Mouse (Mus musculus): Measurements from ENCODE around the gene Sult1c2.
"Not testable (repeated sequence)": the region's sequence is repeated elsewhere in the genome, so short reads cannot be mapped to it uniquely, and the experiment has no call there.

Sult1c2 gene

GRCm38 (mm10) chr17:53846206-53846605 is at the start of gene Sult1c2:
TSS of gene Sult1c2 (minus strand) at chr17:53846339.
- DNase-seq (ENCODE audit: low spot score in 2 of 2): no peak

- not testable (repeated sequence) for DNase-seq (ENCODE audit: low spot score in 2 of 2)
Observed at GRCm38 (mm10) chr17:53879006-53879675, 33.0 kb upstream of the Sult1c2 start.

GRCm38 (mm10) chr17:53874433-53874832 is 28.3 kb upstream of the Sult1c2 start:
- DNase-seq (ENCODE audit: low spot score in 2 of 2): no peak

GRCm38 (mm10) chr17:53872192-53872591 is 26.1 kb upstream of the Sult1c2 start:
- no peak for DNase-seq (ENCODE audit: low spot score in 2 of 2)

- no peak for DNase-seq (ENCODE audit: low spot score in 2 of 2)
Observed at GRCm38 (mm10) chr17:53869931-53870330, 23.8 kb upstream of the Sult1c2 start.

- DNase-seq (ENCODE audit: low spot score in 2 of 2): no peak
Observed at GRCm38 (mm10) chr17:53865260-53865955, 19.3 kb upstream of the Sult1c2 start.

- DNase-seq (ENCODE audit: low spot score in 2 of 2): no peak
Observed at GRCm38 (mm10) chr17:53860548-53860947, 14.4 kb upstream of the Sult1c2 start.

- DNase-seq (ENCODE audit: low spot score in 2 of 2): no peak
Observed at GRCm38 (mm10) chr17:53854992-53855391, 8.9 kb upstream of the Sult1c2 start.

- DNase-seq (ENCODE audit: low spot score in 2 of 2): no peak
Observed at GRCm38 (mm10) chr17:53845796-53846195, 343 bp downstream of the Sult1c2 start.

GRCm38 (mm10) chr17:53833366-53833765 is 12.8 kb downstream of the Sult1c2 start:
- DNase-seq (ENCODE audit: low spot score in 2 of 2): peak in 1 of 2 experiments; percentile 23

- DNase-seq (ENCODE audit: low spot score in 2 of 2): not testable (repeated sequence)
Observed at GRCm38 (mm10) chr17:53803974-53804373, 42.2 kb downstream of the Sult1c2 start.

- no peak for DNase-seq (ENCODE audit: low spot score in 2 of 2)
Observed at GRCm38 (mm10) chr17:53783381-53783780, 62.8 kb downstream of the Sult1c2 start.

All from left cerebral cortex, adult 9 months (tissue).